Mouse (Mus musculus): ENCODE data around the gene Olfr709-ps1.
"Not testable (repeated sequence)": the region's sequence is repeated elsewhere in the genome, so short reads cannot be mapped to it uniquely, and the experiment has no call there.

Gene Olfr709-ps1

GRCm38 (mm10) chr7:106932119-106932518 lies at the start of gene Olfr709-ps1:
Gene Olfr709-ps1, minus strand, starts transcription at chr7:106932219.
- no peak for DNase-seq

GRCm38 (mm10) chr7:106975353-106975752 lies 43.3 kb upstream of the Olfr709-ps1 start, which contains the start of gene Olfr711:
Gene Olfr711, minus strand, starts transcription at chr7:106975453.
- no peak for DNase-seq

- not testable (repeated sequence) for DNase-seq
Measured at GRCm38 (mm10) chr7:106967503-106967902, 35.5 kb upstream of the Olfr709-ps1 start.

- DNase-seq: no peak
Measured at GRCm38 (mm10) chr7:106963837-106964236, 31.8 kb upstream of the Olfr709-ps1 start, which contains the start of gene Olfr6. Gene Olfr6, minus strand, starts transcription at chr7:106963937.

- DNase-seq: no peak
Measured at GRCm38 (mm10) chr7:106948212-106948611, 16.2 kb upstream of the Olfr709-ps1 start, which contains the start of gene Olfr710. Gene Olfr710, minus strand, starts transcription at chr7:106948312.

- not testable (repeated sequence) for DNase-seq
Measured at GRCm38 (mm10) chr7:106920961-106921360, 11.1 kb downstream of the Olfr709-ps1 start.

GRCm38 (mm10) chr7:106907676-106908075 lies 24.3 kb downstream of the Olfr709-ps1 start, which contains the start of gene Olfr1532-ps1:
Gene Olfr1532-ps1, plus strand, starts transcription at chr7:106908001.
- no peak for DNase-seq

GRCm38 (mm10) chr7:106901141-106901540 lies 30.9 kb downstream of the Olfr709-ps1 start, which contains the start of gene Olfr707:
Gene Olfr707, minus strand, starts transcription at chr7:106901241.
- DNase-seq: not testable (repeated sequence)

- no peak for DNase-seq
Measured at GRCm38 (mm10) chr7:106888062-106888461, 44.0 kb downstream of the Olfr709-ps1 start, which contains the start of gene Olfr706. Gene Olfr706, minus strand, starts transcription at chr7:106888162.

- no peak for DNase-seq
Measured at GRCm38 (mm10) chr7:106876791-106877190, 55.2 kb downstream of the Olfr709-ps1 start, which contains the start of gene Olfr705. Gene Olfr705, minus strand, starts transcription at chr7:106876891.
